Comparison of ENCODE assay signal across 8 mouse cellular contexts in the genomic region with DNA sequence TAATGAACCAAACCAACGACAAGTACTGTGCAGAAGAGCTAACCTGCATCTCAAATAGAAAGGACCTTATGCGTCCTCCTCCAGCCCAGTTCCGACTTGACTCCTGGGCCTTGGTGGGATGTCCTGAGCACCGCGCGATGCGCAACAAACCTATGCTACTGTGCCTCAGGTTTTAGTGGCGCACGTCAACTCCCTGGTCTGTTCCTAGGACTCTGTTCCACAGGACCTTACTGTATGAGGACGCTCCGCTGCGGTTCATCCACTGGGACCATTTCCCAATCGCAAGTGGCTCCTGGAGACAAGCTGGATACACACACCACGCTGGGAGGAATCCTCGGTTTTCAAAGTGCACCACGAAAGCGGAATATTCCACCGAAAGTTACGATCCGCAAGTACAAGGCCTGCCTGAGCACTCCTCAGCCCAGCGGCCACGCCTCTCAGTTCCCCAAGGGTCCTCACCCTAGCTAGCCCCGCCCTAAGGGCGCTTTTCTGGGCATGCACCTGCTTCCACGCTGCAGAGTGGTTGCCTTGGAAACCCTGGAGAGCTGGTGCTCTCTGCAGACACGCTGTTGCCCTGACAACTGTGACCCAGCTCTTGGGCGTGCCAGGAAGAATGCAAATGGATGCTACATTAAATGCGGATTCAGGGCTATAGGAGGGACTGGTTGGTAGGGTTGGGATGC. TPM values are rescaled to one million over a fixed set of nuclear protein-coding genes. Genes with fewer than 3 reads are reported as not detected.
DNase-seq lines count a peak whose midpoint lies in the region; ATAC-seq lines count a peak whose summit lies in the region.

No protein-coding gene starts in this region.

- H3K4me2 ChIP-seq in hindbrain, embryonic 14.5 days (replicated peaks): peak overlapping the region; percentile 69
- H3K4me2 ChIP-seq in lung, embryonic 16.5 days (ENCODE audit: low read depth, low read length): peak overlapping the region; percentile 77

- H3K27ac ChIP-seq in hindbrain, embryonic 14.5 days: peak overlapping the region; percentile 86
- peak overlapping the region; percentile 58; the same call in 1 of the 2 replicates for H3K27ac ChIP-seq in lung, embryonic 16.5 days (ENCODE audit: low read length)

- H3K4me3 ChIP-seq in hindbrain, embryonic 14.5 days (replicated peaks; ENCODE audit: low read length): peak overlapping the region; percentile 38
- H3K4me3 ChIP-seq in lung, embryonic 16.5 days (ENCODE audit: low read length): peak overlapping the region; percentile 45

- H3K9me3 ChIP-seq in hindbrain, embryonic 14.5 days (ENCODE audit: control insufficient read depth, low read length): no peaks in the 10 kb centered on the region
- H3K9me3 ChIP-seq in lung, embryonic 16.5 days (ENCODE audit: control insufficient read depth, low read length): 0 out of 2 replicates have a peak, but pooled peaks cover 3% of the 10 kb centered on the region

- WGBS in hindbrain, embryonic 14.5 days: under 1% methylated on average over 28 of the region's 28 CpGs
- WGBS in lung, embryonic 16.5 days: 3% methylated on average over 28 of the region's 28 CpGs

- no peaks in the 10 kb centered on the region for H3K27me3 ChIP-seq in hindbrain, embryonic 14.5 days (ENCODE audit: control insufficient read depth, insufficient read depth, low read length)
- peaks cover 15% of the 10 kb centered on the region; the same call in 1 of the 2 replicates for H3K27me3 ChIP-seq in lung, embryonic 16.5 days (ENCODE audit: control insufficient read depth, insufficient read depth, low read depth, low read length)

- peak overlapping the region; percentile 72 for H3K9ac ChIP-seq in hindbrain, embryonic 14.5 days
- H3K9ac ChIP-seq in lung, embryonic 16.5 days (ENCODE audit: low read length): peak overlapping the region; percentile 45; the same call in 1 of the 2 replicates

- H3K36me3 ChIP-seq in hindbrain, embryonic 14.5 days (replicated peaks; ENCODE audit: control insufficient read depth, insufficient read depth): no peaks in the 10 kb centered on the region
- H3K36me3 ChIP-seq in lung, embryonic 16.5 days (ENCODE audit: control insufficient read depth, insufficient read depth, low read length): no peaks in the 10 kb centered on the region

- peak; percentile 94 for ATAC-seq in hindbrain, embryonic 14.5 days (ENCODE audit: low FRiP score)
- peak; percentile 95 for ATAC-seq in lung, embryonic 16.5 days (ENCODE audit: low read depth)

- peak; percentile 14 to 24 for DNase-seq in spleen, adult 18-20 months
- no peak for DNase-seq in spleen, adult 12 weeks (ENCODE audit: low spot score)
- DNase-seq in embryo, embryonic 9.5 days (ENCODE audit: extremely low spot score): peak; percentile 73
- DNase-seq in hindbrain, embryonic 14.5 days (ENCODE audit: low spot score): peak; percentile 85
- DNase-seq in layer of hippocampus, postnatal 25 days (ENCODE audit: extremely low spot score in 1 of 2, low spot score in 1 of 2): peak; percentile 49 to 57
- peak; percentile 96 for DNase-seq in retina, postnatal 1 day
- DNase-seq in c-Kit-positive CD71-positive TER-119-positive erythroid progenitor cells, embryonic 14.5 days (ENCODE audit: low spot score): no peak

- peaks cover 29% of the 10 kb centered on the region for H3K4me1 ChIP-seq in hindbrain, embryonic 14.5 days (replicated peaks; ENCODE audit: control insufficient read depth, insufficient read depth, low read length)
- peaks cover 6% of the 10 kb centered on the region; the same call in 1 of the 2 replicates for H3K4me1 ChIP-seq in lung, embryonic 16.5 days (replicated peaks; ENCODE audit: control insufficient read depth, insufficient read depth, low read length)

RNA-seq across cellular contexts. Expression of a gene that starts 1.5 kb away (rescaled TPM):
- polyA plus RNA-seq in hindbrain, embryonic 14.5 days (2014; fragmentation: Nextera tagmentation; extraction: Ambion mirVana): 136 and 151 TPM in 2 replicates
- total RNA-seq in layer of hippocampus, postnatal 25 days (2021): 100 to 1,000 TPM; 403 to 407 TPM
- 31.9 and 36.2 TPM in 2 replicates for polyA plus RNA-seq in lung, embryonic 16.5 days (2015; fragmentation: Nextera tagmentation; extraction: Ambion mirVana)

Comparison
In these comparisons a context has a peak if more than half of its experiments do, and no peak if none do; other contexts are left out.
1. DNase-seq: peak in spleen, adult 18-20 months (2 of 2), embryo, embryonic 9.5 days (single experiment), hindbrain, embryonic 14.5 days (single experiment), layer of hippocampus, postnatal 25 days (2 of 2) and retina, postnatal 1 day (single experiment); none in spleen, adult 12 weeks (single experiment) and c-Kit-positive CD71-positive TER-119-positive erythroid progenitor cells, embryonic 14.5 days (single experiment).